24 mouse cellular contexts compared by ENCODE assay signal in the genomic region with DNA sequence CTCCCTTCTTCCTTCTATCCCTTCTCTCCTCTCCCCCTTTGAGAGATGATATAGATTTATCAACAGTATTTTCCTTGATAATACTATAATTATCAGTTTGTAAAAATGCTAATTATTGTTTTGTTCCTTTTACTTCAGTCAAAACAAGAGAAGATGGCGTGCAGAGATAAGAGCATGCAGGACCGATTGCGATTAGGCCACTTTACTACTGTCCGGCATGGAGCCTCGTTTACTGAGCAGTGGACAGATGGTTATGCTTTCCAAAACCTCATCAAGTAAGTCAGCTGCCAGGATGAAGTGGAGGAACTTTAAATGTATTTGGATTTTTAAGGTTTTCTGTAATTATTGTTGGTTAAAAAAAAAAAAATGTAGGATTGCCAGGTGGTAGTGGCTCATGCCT. TPM values are rescaled to one million over a fixed set of nuclear protein-coding genes. Genes with fewer than 3 reads are reported as not detected.
DNase-seq lines count a peak whose midpoint lies in the region; ATAC-seq and TF ChIP-seq lines count a peak whose summit lies in the region.
"Had no signal": no experiment of that assay in that cellular context is flagged by ENCODE, and none has a peak within 500 bp of the region (broad histone marks: within the 10 kb centered on the region; RNA-seq: fewer than 3 reads in every experiment).

No protein-coding gene starts in this region.

- no peak for ATAC-seq in lung, embryonic 14.5 days (ENCODE audit: insufficient read depth)
- peak; percentile 62 for ATAC-seq in lung, postnatal 0 days
- no peak for ATAC-seq in midbrain, embryonic 11.5 days (ENCODE audit: low FRiP score)
- no peak for ATAC-seq in midbrain, embryonic 14.5 days (ENCODE audit: low FRiP score, low TSS enrichment)
- ATAC-seq: forebrain, embryonic 14.5 days had no signal

- H3K9me3 ChIP-seq in lung, embryonic 14.5 days (ENCODE audit: low read depth, low read length) = no peaks in the 10 kb centered on the region
- no peaks in the 10 kb centered on the region for H3K9me3 ChIP-seq in lung, postnatal 0 days (ENCODE audit: low read length)
- no peaks in the 10 kb centered on the region for H3K9me3 ChIP-seq in midbrain, embryonic 11.5 days (ENCODE audit: control insufficient read depth, low read length)
- no peaks in the 10 kb centered on the region for H3K9me3 ChIP-seq in midbrain, embryonic 14.5 days (ENCODE audit: control insufficient read depth, low read length)
- H3K9me3 ChIP-seq: embryonic facial prominence, embryonic 13.5 days; embryonic facial prominence, embryonic 15.5 days; forebrain, embryonic 10.5 days; forebrain, embryonic 12.5 days had no signal

- no peak overlapping the region for H3K9ac ChIP-seq in lung, embryonic 14.5 days
- H3K9ac ChIP-seq in lung, postnatal 0 days (replicated peaks; ENCODE audit: low read depth) = no peak overlapping the region
- H3K9ac ChIP-seq in midbrain, embryonic 11.5 days (ENCODE audit: low read length) = no peak overlapping the region
- H3K9ac ChIP-seq in midbrain, embryonic 14.5 days (replicated peaks; ENCODE audit: low read length) = no peak overlapping the region
- H3K9ac ChIP-seq: embryonic facial prominence, embryonic 13.5 days; embryonic facial prominence, embryonic 15.5 days; forebrain, embryonic 12.5 days had no signal

- no peak overlapping the region for H3K27ac ChIP-seq in lung, embryonic 14.5 days (ENCODE audit: low read depth)
- H3K27ac ChIP-seq in lung, postnatal 0 days (ENCODE audit: low read length) = peak overlapping the region; percentile 32; the same call in 1 of the 2 replicates
- no peak overlapping the region for H3K27ac ChIP-seq in midbrain, embryonic 11.5 days (ENCODE audit: low read depth, low read length)
- no peak overlapping the region for H3K27ac ChIP-seq in midbrain, embryonic 14.5 days (replicated peaks; ENCODE audit: low read depth, low read length)
- H3K27ac ChIP-seq: embryonic facial prominence, embryonic 13.5 days; embryonic facial prominence, embryonic 15.5 days; forebrain, embryonic 10.5 days; forebrain, embryonic 12.5 days had no signal

- WGBS in lung, embryonic 14.5 days = 62% methylated on average over 5 of the region's 5 CpGs
- 62% methylated on average over 5 of the region's 5 CpGs for WGBS in lung, postnatal 0 days
- WGBS in lung, adult 2 months = 80% methylated on average over 5 of the region's 5 CpGs
- WGBS in midbrain, embryonic 11.5 days = 98% methylated on average over 5 of the region's 5 CpGs
- WGBS in midbrain, embryonic 14.5 days = 96% methylated on average over 5 of the region's 5 CpGs

- no peak for TF ChIP-seq EP300 in lung, postnatal 0 days (IDR thresholded peaks at IDR 0.05)

- TF ChIP-seq POLR2A in lung, adult 2 months (IDR thresholded peaks at IDR 0.05; ENCODE audit: borderline replicate concordance, extremely low read depth, low read depth, low read length) = no peak

- H3K4me3 ChIP-seq in lung, embryonic 14.5 days (ENCODE audit: low read depth, low read length) = no peak overlapping the region
- H3K4me3 ChIP-seq in lung, postnatal 0 days (ENCODE audit: low read depth, low read length) = no peak overlapping the region
- no peak overlapping the region for H3K4me3 ChIP-seq in lung, adult 2 months (replicated peaks; ENCODE audit: extremely low read depth, low read depth, low read length)
- H3K4me3 ChIP-seq in midbrain, embryonic 11.5 days (ENCODE audit: low read depth, low read length) = no peak overlapping the region
- no peak overlapping the region for H3K4me3 ChIP-seq in midbrain, embryonic 14.5 days (replicated peaks; ENCODE audit: low read depth, low read length)
- H3K4me3 ChIP-seq: embryonic facial prominence, embryonic 13.5 days; embryonic facial prominence, embryonic 15.5 days; erythroblast, embryonic 14.5 days; forebrain, embryonic 10.5 days; forebrain, embryonic 12.5 days had no signal

- no peaks in the 10 kb centered on the region for H3K27me3 ChIP-seq in lung, embryonic 14.5 days (ENCODE audit: insufficient read depth, low read length)
- no peaks in the 10 kb centered on the region for H3K27me3 ChIP-seq in lung, postnatal 0 days (replicated peaks; ENCODE audit: insufficient read depth, low read length)
- no peaks in the 10 kb centered on the region for H3K27me3 ChIP-seq in midbrain, embryonic 11.5 days (ENCODE audit: control insufficient read depth, insufficient read depth, low read length)
- H3K27me3 ChIP-seq in midbrain, embryonic 14.5 days (ENCODE audit: control insufficient read depth, insufficient read depth, low read length) = no peaks in the 10 kb centered on the region
- H3K27me3 ChIP-seq: embryonic facial prominence, embryonic 13.5 days; embryonic facial prominence, embryonic 15.5 days; forebrain, embryonic 12.5 days had no signal

- TF ChIP-seq CTCF in lung, embryonic 14.5 days (IDR thresholded peaks at IDR 0.05; ENCODE audit: low read depth) = no peak
- no peak for TF ChIP-seq CTCF in lung, postnatal 0 days (IDR thresholded peaks at IDR 0.05)
- TF ChIP-seq CTCF in lung, adult 2 months (IDR thresholded peaks at IDR 0.05; ENCODE audit: insufficient read depth, low read length) = no peak

- H3K4me1 ChIP-seq in lung, embryonic 14.5 days (ENCODE audit: insufficient read depth) = 0 out of 2 replicates have a peak, but pooled peaks cover 3% of the 10 kb centered on the region
- H3K4me1 ChIP-seq in lung, postnatal 0 days (ENCODE audit: insufficient read depth, low read depth, low read length) = no peaks in the 10 kb centered on the region
- H3K4me1 ChIP-seq in lung, adult 2 months (ENCODE audit: control insufficient read depth, insufficient read depth, low read length) = no peaks in the 10 kb centered on the region; the same call in 1 of the 2 replicates
- no peaks in the 10 kb centered on the region for H3K4me1 ChIP-seq in midbrain, embryonic 11.5 days (ENCODE audit: control insufficient read depth, insufficient read depth, low read length)
- no peaks in the 10 kb centered on the region for H3K4me1 ChIP-seq in midbrain, embryonic 14.5 days (ENCODE audit: control insufficient read depth, insufficient read depth, low read length)
- H3K4me1 ChIP-seq: embryonic facial prominence, embryonic 13.5 days; embryonic facial prominence, embryonic 15.5 days; forebrain, embryonic 10.5 days; forebrain, embryonic 12.5 days had no signal

- DNase-seq in lung, embryonic 14.5 days = peak; percentile 50
- no peak for DNase-seq in lung, postnatal 14 days
- DNase-seq in lung, postnatal 0 days (ENCODE audit: low spot score) = peak; percentile 58
- DNase-seq in lung, adult 2 months = no peak
- DNase-seq in midbrain, embryonic 11.5 days (ENCODE audit: low spot score, missing footprints) = peak; percentile 8
- no peak for DNase-seq in midbrain, embryonic 14.5 days
- peak; percentile 15 to 37 for DNase-seq in lung, postnatal 4 days
- DNase-seq in ovary, postnatal 14 days (ENCODE audit: low spot score) = no peak
- DNase-seq: adrenal gland, adult 2 months; adrenal gland, postnatal 10 days; adrenal gland, postnatal 25 days; cerebellum, adult 11 months; cerebellum, adult 18-20 months; cerebellum, adult 8-10 months; cerebellum, adult 9-11 months; cerebellum, postnatal 14 days; cerebellum, postnatal 36 days; embryo, embryonic 11 days had no signal

- peaks cover 76% of the 10 kb centered on the region for H3K36me3 ChIP-seq in lung, embryonic 14.5 days (ENCODE audit: insufficient read depth)
- H3K36me3 ChIP-seq in lung, postnatal 0 days (ENCODE audit: insufficient read depth, low read length) = peaks cover 23% of the 10 kb centered on the region
- peaks cover 3% of the 10 kb centered on the region; the same call in 1 of the 2 replicates for H3K36me3 ChIP-seq in midbrain, embryonic 11.5 days (ENCODE audit: control insufficient read depth, insufficient read depth, low read length)
- H3K36me3 ChIP-seq in midbrain, embryonic 14.5 days (ENCODE audit: control insufficient read depth, insufficient read depth, low read length) = peaks cover 53% of the 10 kb centered on the region

- no peak overlapping the region for H3K4me2 ChIP-seq in lung, embryonic 14.5 days
- H3K4me2 ChIP-seq in lung, postnatal 0 days (replicated peaks; ENCODE audit: low read depth, low read length) = no peak overlapping the region
- H3K4me2 ChIP-seq in midbrain, embryonic 11.5 days = no peak overlapping the region
- H3K4me2 ChIP-seq in midbrain, embryonic 14.5 days (ENCODE audit: low read length) = no peak overlapping the region
- H3K4me2 ChIP-seq: embryonic facial prominence, embryonic 13.5 days; embryonic facial prominence, embryonic 15.5 days; forebrain, embryonic 12.5 days had no signal

RNA-seq across cellular contexts. Expression of a gene that starts 45.1 kb away (rescaled TPM):
- 16.6 and 20.0 TPM in 2 replicates for polyA plus RNA-seq in lung, embryonic 14.5 days (2014; fragmentation: Nextera tagmentation; extraction: Ambion mirVana)
- polyA plus RNA-seq in lung, postnatal 0 days (2015; fragmentation: Nextera tagmentation; extraction: Ambion mirVana) = 20.0 and 22.6 TPM in 2 replicates
- polyA plus RNA-seq in lung, adult 2 months (2012; rRNA removed) = 77.0 and 91.8 TPM in 2 replicates
- polyA plus RNA-seq in midbrain, embryonic 11.5 days (2014; fragmentation: Nextera tagmentation; extraction: Ambion mirVana) = 6.7 and 7.0 TPM in 2 replicates
- polyA plus RNA-seq in midbrain, embryonic 14.5 days (2014; fragmentation: Nextera tagmentation; extraction: Ambion mirVana) = 1.9 and 3.8 TPM in 2 replicates

Comparison
In these comparisons a context has a peak if more than half of its experiments do, and no peak if none do; other contexts are left out.
1. DNase-seq: peak in lung, embryonic 14.5 days (single experiment), lung, postnatal 0 days (single experiment), midbrain, embryonic 11.5 days (single experiment) and lung, postnatal 4 days (2 of 2); none in lung, postnatal 14 days (single experiment), lung, adult 2 months (single experiment), midbrain, embryonic 14.5 days (single experiment) and ovary, postnatal 14 days (single experiment).